8 mouse cellular contexts compared by ENCODE assay signal in genomic region chr7:133121080-133121607, GRCm38 (mm10). TPM values are rescaled to one million over a fixed set of nuclear protein-coding genes. Genes with fewer than 3 reads are reported as not detected.
DNase-seq lines count a peak whose midpoint lies in the region; ATAC-seq and TF ChIP-seq lines count a peak whose summit lies in the region.

No protein-coding gene starts in this region.

- 3% methylated on average over 14 of the region's 14 CpGs for WGBS in kidney, postnatal 0 days
- WGBS in hindbrain, embryonic 14.5 days, result 1% methylated on average over 14 of the region's 14 CpGs
- 1% methylated on average over 14 of the region's 14 CpGs for WGBS in midbrain, embryonic 15.5 days

- no peak for ATAC-seq in kidney, postnatal 0 days (replicated peaks; ENCODE audit: low FRiP score, low read depth)
- ATAC-seq in hindbrain, embryonic 14.5 days (ENCODE audit: low FRiP score), result no peak
- ATAC-seq in midbrain, embryonic 15.5 days (replicated peaks), result no peak
- no peak for ATAC-seq in granulocyte monocyte progenitor cell, adult 5-6 weeks (replicated peaks; ENCODE audit: poor library complexity, severe bottlenecking)

- peak overlapping the region; percentile 94 for H3K4me3 ChIP-seq in kidney, postnatal 0 days (replicated peaks; ENCODE audit: low read depth, low read length)
- peak overlapping the region; percentile 100 for H3K4me3 ChIP-seq in brown adipose tissue, adult 24 weeks (ENCODE audit: insufficient read depth, low read depth, low read length)
- peak overlapping the region; percentile 94 for H3K4me3 ChIP-seq in hindbrain, embryonic 14.5 days (replicated peaks; ENCODE audit: low read length)
- H3K4me3 ChIP-seq in midbrain, embryonic 15.5 days, result peak overlapping the region; percentile 78

- no peak for TF ChIP-seq CTCF in kidney, postnatal 0 days (IDR thresholded peaks at IDR 0.05; ENCODE audit: low read depth)

- peak overlapping the region; percentile 81 for H3K4me2 ChIP-seq in kidney, postnatal 0 days (ENCODE audit: low read length)
- H3K4me2 ChIP-seq in hindbrain, embryonic 14.5 days (replicated peaks), result peak overlapping the region; percentile 100
- H3K4me2 ChIP-seq in midbrain, embryonic 15.5 days, result peak overlapping the region; percentile 98

- no peaks in the 10 kb centered on the region for H3K27me3 ChIP-seq in kidney, postnatal 0 days (ENCODE audit: insufficient read depth, low read length)
- peaks cover 7% of the 10 kb centered on the region; the same call in 1 of the 2 replicates for H3K27me3 ChIP-seq in hindbrain, embryonic 14.5 days (ENCODE audit: control insufficient read depth, insufficient read depth, low read length)
- 0 out of 2 replicates have a peak, but pooled peaks cover 2% of the 10 kb centered on the region for H3K27me3 ChIP-seq in midbrain, embryonic 15.5 days (replicated peaks)

- H3K9ac ChIP-seq in kidney, postnatal 0 days (ENCODE audit: low read depth, low read length), result peak overlapping the region; percentile 95
- peak overlapping the region; percentile 97 for H3K9ac ChIP-seq in hindbrain, embryonic 14.5 days
- H3K9ac ChIP-seq in midbrain, embryonic 15.5 days, result peak overlapping the region; percentile 90

- no peak for DNase-seq in kidney, postnatal 0 days (ENCODE audit: low spot score)
- no peak for DNase-seq in kidney, adult 8-10 months
- DNase-seq in hindbrain, embryonic 14.5 days (ENCODE audit: low spot score), result no peak
- DNase-seq in spleen, postnatal 4 days (ENCODE audit: low spot score in 2 of 2), result no peak
- no peak for DNase-seq in thymus, postnatal 25 days

- no peaks in the 10 kb centered on the region for H3K36me3 ChIP-seq in kidney, postnatal 0 days (ENCODE audit: insufficient read depth, low read length)
- no peaks in the 10 kb centered on the region for H3K36me3 ChIP-seq in hindbrain, embryonic 14.5 days (replicated peaks; ENCODE audit: control insufficient read depth, insufficient read depth)
- no peaks in the 10 kb centered on the region for H3K36me3 ChIP-seq in midbrain, embryonic 15.5 days (replicated peaks)

- H3K27ac ChIP-seq in kidney, postnatal 0 days, result peak overlapping the region; percentile 98
- H3K27ac ChIP-seq in brown adipose tissue, adult 24 weeks (replicated peaks; ENCODE audit: low read depth, low read length), result no peak overlapping the region
- peak overlapping the region; percentile 97 for H3K27ac ChIP-seq in hindbrain, embryonic 14.5 days
- H3K27ac ChIP-seq in midbrain, embryonic 15.5 days, result peak overlapping the region; percentile 93

- peaks cover 22% of the 10 kb centered on the region for H3K4me1 ChIP-seq in kidney, postnatal 0 days (replicated peaks; ENCODE audit: insufficient read depth, low read length)
- peaks cover 1% of the 10 kb centered on the region for H3K4me1 ChIP-seq in brown adipose tissue, adult 24 weeks (ENCODE audit: control insufficient read depth, insufficient read depth, insufficient read length, low read length)
- H3K4me1 ChIP-seq in hindbrain, embryonic 14.5 days (replicated peaks; ENCODE audit: control insufficient read depth, insufficient read depth, low read length), result peaks cover 43% of the 10 kb centered on the region
- peaks cover 45% of the 10 kb centered on the region for H3K4me1 ChIP-seq in midbrain, embryonic 15.5 days

- H3K9me3 ChIP-seq in kidney, postnatal 0 days (replicated peaks; ENCODE audit: low read length), result no peaks in the 10 kb centered on the region
- no peaks in the 10 kb centered on the region for H3K9me3 ChIP-seq in hindbrain, embryonic 14.5 days (ENCODE audit: control insufficient read depth, low read length)
- no peaks in the 10 kb centered on the region for H3K9me3 ChIP-seq in midbrain, embryonic 15.5 days

RNA-seq across cellular contexts. Expression of gene Fgfr2, which starts 2.0 kb away (rescaled TPM):
- 79.8 and 88.6 TPM in 2 replicates for polyA plus RNA-seq in kidney, postnatal 0 days (2015; fragmentation: Nextera tagmentation; extraction: Ambion mirVana)
- polyA plus RNA-seq in brown adipose tissue, adult 24 weeks (2012; ENCODE audit: insufficient read depth, insufficient read length, missing spikeins), result 6.1 and 12.0 TPM in 2 replicates
- 29.1 and 43.5 TPM in 2 replicates for polyA plus RNA-seq in hindbrain, embryonic 14.5 days (2014; fragmentation: Nextera tagmentation; extraction: Ambion mirVana)
- 23.3 and 24.2 TPM in 2 replicates for polyA plus RNA-seq in midbrain, embryonic 15.5 days (2015; fragmentation: Nextera tagmentation; extraction: Ambion mirVana)
- total RNA-seq in granulocyte monocyte progenitor cell, adult 5-6 weeks (2014; fragmentation: Nextera tagmentation), result not detected in 2 replicates
- total RNA-seq in granulocyte monocyte progenitor cell, adult 5-6 weeks (2017), result not detected in 2 replicates

RNA-seq across cellular contexts. Expression of gene Ctbp2, which starts 3.0 kb away (rescaled TPM):
- 89.1 and 95.9 TPM in 2 replicates for polyA plus RNA-seq in kidney, postnatal 0 days (2015; fragmentation: Nextera tagmentation; extraction: Ambion mirVana)
- 14.9 and 21.0 TPM in 2 replicates for polyA plus RNA-seq in brown adipose tissue, adult 24 weeks (2012; ENCODE audit: insufficient read depth, insufficient read length, missing spikeins)
- 68.7 and 72.6 TPM in 2 replicates for polyA plus RNA-seq in hindbrain, embryonic 14.5 days (2014; fragmentation: Nextera tagmentation; extraction: Ambion mirVana)
- polyA plus RNA-seq in midbrain, embryonic 15.5 days (2015; fragmentation: Nextera tagmentation; extraction: Ambion mirVana), result 60.2 and 61.1 TPM in 2 replicates
- total RNA-seq in granulocyte monocyte progenitor cell, adult 5-6 weeks (2014; fragmentation: Nextera tagmentation), result 55.5 and 58.1 TPM in 2 replicates
- total RNA-seq in granulocyte monocyte progenitor cell, adult 5-6 weeks (2017), result 40.8 and 40.9 TPM in 2 replicates
